Mouse (Mus musculus): Measurements from ENCODE around the gene Bcas1. TPM values are rescaled to one million over a fixed set of nuclear protein-coding genes. Genes with fewer than 3 reads are reported as not detected.

Gene Bcas1
- polyA plus RNA-seq, 1 experiment from 2014 or later, result 3.0 TPM

- peak; percentile 89 for DNase-seq (ENCODE audit: low spot score)
- Histone ChIP-seq H3K4me3 (no peak overlapping the region), H3K27ac (no peak overlapping the region), H3K4me1 (no peaks in the 10 kb centered on the region), H3K9me3 (no peaks in the 10 kb centered on the region), H3K27me3 (ENCODE audit: insufficient read depth, poor library complexity, severe bottlenecking) (peaks cover 82% of the 10 kb centered on the region), H3K36me3 (no peaks in the 10 kb centered on the region)
- WGBS, result 8% methylated on average over 9 of the region's 9 CpGs
Observed at GRCm38 (mm10) chr2:170450933-170451332, 23.3 kb upstream of the Bcas1 start.

- no peak overlapping the region for H3K27ac ChIP-seq
- H3K36me3 ChIP-seq, result no peaks in the 10 kb centered on the region
- DNase-seq (ENCODE audit: low spot score), result no peak
- WGBS, result 69% methylated on average over 10 of the region's 10 CpGs
- H3K27me3 ChIP-seq (ENCODE audit: insufficient read depth, poor library complexity, severe bottlenecking), result peaks cover 71% of the 10 kb centered on the region
- no peaks in the 10 kb centered on the region for H3K9me3 ChIP-seq
- H3K4me1 ChIP-seq, result no peaks in the 10 kb centered on the region
- no peak overlapping the region for H3K4me3 ChIP-seq
Observed at GRCm38 (mm10) chr2:170447651-170448050, 20.0 kb upstream of the Bcas1 start.

- 81% methylated on average over 5 of the region's 5 CpGs for WGBS
- Histone ChIP-seq H3K4me1 (no peaks in the 10 kb centered on the region), H3K27ac (no peak overlapping the region), H3K27me3 (ENCODE audit: insufficient read depth, poor library complexity, severe bottlenecking) (peaks cover 65% of the 10 kb centered on the region), H3K4me3 (no peak overlapping the region), H3K9me3 (no peaks in the 10 kb centered on the region), H3K36me3 (no peaks in the 10 kb centered on the region)
- DNase-seq (ENCODE audit: low spot score), result no peak
Observed at GRCm38 (mm10) chr2:170446843-170447383, 19.3 kb upstream of the Bcas1 start.

- no peak for DNase-seq (ENCODE audit: low spot score)
- Histone ChIP-seq H3K36me3 (no peaks in the 10 kb centered on the region), H3K9me3 (no peaks in the 10 kb centered on the region), H3K4me3 (no peak overlapping the region), H3K27me3 (ENCODE audit: insufficient read depth, poor library complexity, severe bottlenecking) (peaks cover 65% of the 10 kb centered on the region), H3K4me1 (no peaks in the 10 kb centered on the region), H3K27ac (no peak overlapping the region)
- WGBS, result 87% methylated on average over 5 of the region's 5 CpGs
Observed at GRCm38 (mm10) chr2:170445861-170446260, 18.2 kb upstream of the Bcas1 start.

- Histone ChIP-seq H3K4me3 (no peak overlapping the region), H3K9me3 (no peaks in the 10 kb centered on the region), H3K27ac (no peak overlapping the region), H3K4me1 (no peaks in the 10 kb centered on the region), H3K36me3 (no peaks in the 10 kb centered on the region), H3K27me3 (ENCODE audit: insufficient read depth, poor library complexity, severe bottlenecking) (peaks cover 67% of the 10 kb centered on the region)
- no peak for DNase-seq (ENCODE audit: low spot score)
- 62% methylated on average over 3 of the region's 3 CpGs for WGBS
Observed at GRCm38 (mm10) chr2:170442535-170442934, 14.9 kb upstream of the Bcas1 start.

GRCm38 (mm10) chr2:170438782-170439181 lies 11.1 kb upstream of the Bcas1 start:
- Histone ChIP-seq H3K27ac (no peak overlapping the region), H3K9me3 (no peaks in the 10 kb centered on the region), H3K27me3 (ENCODE audit: insufficient read depth, poor library complexity, severe bottlenecking) (peaks cover 67% of the 10 kb centered on the region), H3K4me3 (no peak overlapping the region), H3K36me3 (no peaks in the 10 kb centered on the region), H3K4me1 (no peaks in the 10 kb centered on the region)
- 47% methylated on average over 13 of the region's 13 CpGs for WGBS
- DNase-seq (ENCODE audit: low spot score), result no peak

GRCm38 (mm10) chr2:170436204-170436603 lies 8.6 kb upstream of the Bcas1 start:
- WGBS, result 64% methylated on average over 4 of the region's 4 CpGs
- Histone ChIP-seq H3K4me3 (no peak overlapping the region), H3K9me3 (no peaks in the 10 kb centered on the region), H3K27ac (no peak overlapping the region), H3K36me3 (no peaks in the 10 kb centered on the region), H3K4me1 (no peaks in the 10 kb centered on the region), H3K27me3 (ENCODE audit: insufficient read depth, poor library complexity, severe bottlenecking) (peaks cover 65% of the 10 kb centered on the region)
- no peak for DNase-seq (ENCODE audit: low spot score)

GRCm38 (mm10) chr2:170432152-170432551 lies 4.5 kb upstream of the Bcas1 start:
- no peak overlapping the region for H3K27ac ChIP-seq
- 52% methylated on average over 6 of the region's 6 CpGs for WGBS
- H3K27me3 ChIP-seq (ENCODE audit: insufficient read depth, poor library complexity, severe bottlenecking), result peaks cover 39% of the 10 kb centered on the region
- no peaks in the 10 kb centered on the region for H3K4me1 ChIP-seq
- no peaks in the 10 kb centered on the region for H3K36me3 ChIP-seq
- no peak for DNase-seq (ENCODE audit: low spot score)
- H3K9me3 ChIP-seq, result no peaks in the 10 kb centered on the region
- no peak overlapping the region for H3K4me3 ChIP-seq

- DNase-seq (ENCODE audit: low spot score), result no peak
- WGBS, result 61% methylated on average over 8 of the region's 8 CpGs
- H3K36me3 ChIP-seq, result no peaks in the 10 kb centered on the region
Observed at GRCm38 (mm10) chr2:170428966-170429365, 1.3 kb upstream of the Bcas1 start.

GRCm38 (mm10) chr2:170424131-170424530 lies 3.5 kb downstream of the Bcas1 start:
- H3K27ac ChIP-seq, result no peak overlapping the region
- 65% methylated on average over 3 of the region's 3 CpGs for WGBS
- H3K9me3 ChIP-seq, result no peaks in the 10 kb centered on the region
- H3K36me3 ChIP-seq, result no peaks in the 10 kb centered on the region
- H3K4me1 ChIP-seq, result no peaks in the 10 kb centered on the region
- H3K4me3 ChIP-seq, result no peak overlapping the region
- H3K27me3 ChIP-seq (ENCODE audit: insufficient read depth, poor library complexity, severe bottlenecking), result peaks cover 24% of the 10 kb centered on the region; the same call in 1 of the 2 replicates
- no peak for DNase-seq (ENCODE audit: low spot score)

More at GRCm38 (mm10) chr2:170428966-170429365, 1.3 kb upstream of the Bcas1 start:
- no peak overlapping the region for H3K4me3 ChIP-seq
- peaks cover 25% of the 10 kb centered on the region for H3K27me3 ChIP-seq (ENCODE audit: insufficient read depth, poor library complexity, severe bottlenecking)
- H3K27ac ChIP-seq, result no peak overlapping the region
- H3K9me3 ChIP-seq, result no peaks in the 10 kb centered on the region
- H3K4me1 ChIP-seq, result no peaks in the 10 kb centered on the region

GRCm38 (mm10) chr2:170421924-170422323 lies 5.7 kb downstream of the Bcas1 start:
- Histone ChIP-seq H3K27me3 (ENCODE audit: insufficient read depth, poor library complexity, severe bottlenecking) (peaks cover 41% of the 10 kb centered on the region), H3K9me3 (no peaks in the 10 kb centered on the region), H3K4me1 (no peaks in the 10 kb centered on the region), H3K4me3 (no peak overlapping the region), H3K27ac (no peak overlapping the region), H3K36me3 (no peaks in the 10 kb centered on the region)
- DNase-seq (ENCODE audit: low spot score), result no peak
- 39% methylated on average over 4 of the region's 4 CpGs for WGBS

GRCm38 (mm10) chr2:170418748-170419147 lies 8.9 kb downstream of the Bcas1 start:
- WGBS, result 41% methylated on average over 10 of the region's 10 CpGs
- DNase-seq (ENCODE audit: low spot score), result no peak

GRCm38 (mm10) chr2:170411490-170412168 lies 16.0 kb downstream of the Bcas1 start:
- Histone ChIP-seq H3K9me3 (no peaks in the 10 kb centered on the region), H3K27ac (no peak overlapping the region), H3K4me3 (peak overlapping the region; percentile 44), H3K4me1 (peaks cover 10% of the 10 kb centered on the region), H3K27me3 (ENCODE audit: insufficient read depth, poor library complexity, severe bottlenecking) (peaks cover 68% of the 10 kb centered on the region), H3K36me3 (no peaks in the 10 kb centered on the region)
- 3% methylated on average over 13 of the region's 13 CpGs for WGBS
- DNase-seq (ENCODE audit: low spot score), result no peak

More at GRCm38 (mm10) chr2:170418748-170419147, 8.9 kb downstream of the Bcas1 start:
- no peaks in the 10 kb centered on the region for H3K36me3 ChIP-seq
- no peaks in the 10 kb centered on the region for H3K4me1 ChIP-seq
- H3K9me3 ChIP-seq, result no peaks in the 10 kb centered on the region
- peaks cover 37% of the 10 kb centered on the region for H3K27me3 ChIP-seq (ENCODE audit: insufficient read depth, poor library complexity, severe bottlenecking)
- H3K27ac ChIP-seq, result no peak overlapping the region
- no peak overlapping the region for H3K4me3 ChIP-seq
